ENCODE assay signal across 9 mouse cellular contexts in genomic region chr19:27395481-27395880, GRCm38 (mm10). TPM values are rescaled to one million over a fixed set of nuclear protein-coding genes. Genes with fewer than 3 reads are reported as not detected.
DNase-seq lines count a peak whose midpoint lies in the region; ATAC-seq and TF ChIP-seq lines count a peak whose summit lies in the region.
"Had no signal": no experiment of that assay in that cellular context is flagged by ENCODE, and none has a peak within 500 bp of the region (broad histone marks: within the 10 kb centered on the region; RNA-seq: fewer than 3 reads in every experiment).

No protein-coding gene starts in this region.

- DNase-seq in cerebellum, postnatal 10 days = peak; percentile 24 to 26
- no peak for DNase-seq in cerebellum, adult 2 months
- DNase-seq in lung, embryonic 14.5 days = peak; percentile 12
- no peak for DNase-seq in lung, postnatal 14 days
- no peak for DNase-seq in midbrain, postnatal 0 days (ENCODE audit: low spot score)
- DNase-seq in gastrocnemius, postnatal 4 days (ENCODE audit: low spot score in 2 of 2) = no peak

- no peak overlapping the region for H3K27ac ChIP-seq in cerebellum, adult 2 months (ENCODE audit: insufficient read depth, low read length)
- no peak overlapping the region for H3K27ac ChIP-seq in lung, embryonic 14.5 days (ENCODE audit: low read depth)
- no peak overlapping the region for H3K27ac ChIP-seq in kidney, embryonic 14.5 days (ENCODE audit: low read depth, low read length)
- H3K27ac ChIP-seq in midbrain, postnatal 0 days (ENCODE audit: low read depth, low read length) = no peak overlapping the region
- H3K27ac ChIP-seq: neural tube, embryonic 15.5 days had no signal

- no peak; the same call in 1 of the 2 replicates for ATAC-seq in lung, embryonic 14.5 days (ENCODE audit: insufficient read depth)
- 0 out of 2 replicates have a peak, but pooled peaks have one; percentile 16 for ATAC-seq in kidney, embryonic 14.5 days (ENCODE audit: low FRiP score, low TSS enrichment)
- no peak for ATAC-seq in midbrain, postnatal 0 days (ENCODE audit: low FRiP score)
- ATAC-seq in erythroid progenitor cell, adult 5-6 weeks (replicated peaks; ENCODE audit: low FRiP score, poor library complexity, severe bottlenecking) = no peak

- no peak overlapping the region for H3K4me2 ChIP-seq in lung, embryonic 14.5 days
- no peak overlapping the region for H3K4me2 ChIP-seq in kidney, embryonic 14.5 days (replicated peaks; ENCODE audit: low read depth, low read length)
- H3K4me2 ChIP-seq in midbrain, postnatal 0 days (ENCODE audit: low read depth, low read length, poor library complexity, severe bottlenecking) = no peak overlapping the region
- H3K4me2 ChIP-seq: neural tube, embryonic 15.5 days had no signal

- 86% methylated on average over 8 of the region's 8 CpGs for WGBS in cerebellum, adult 2 months
- WGBS in lung, embryonic 14.5 days = 86% methylated on average over 8 of the region's 8 CpGs
- 85% methylated on average over 8 of the region's 8 CpGs for WGBS in kidney, embryonic 14.5 days
- 92% methylated on average over 8 of the region's 8 CpGs for WGBS in midbrain, postnatal 0 days

- H3K9ac ChIP-seq in lung, embryonic 14.5 days = no peak overlapping the region
- H3K9ac ChIP-seq in kidney, embryonic 14.5 days (ENCODE audit: low read depth, low read length) = no peak overlapping the region
- H3K9ac ChIP-seq in midbrain, postnatal 0 days (replicated peaks; ENCODE audit: low read length, poor library complexity, severe bottlenecking) = no peak overlapping the region
- H3K9ac ChIP-seq: neural tube, embryonic 15.5 days had no signal

- H3K36me3 ChIP-seq in lung, embryonic 14.5 days (ENCODE audit: insufficient read depth) = peaks cover 83% of the 10 kb centered on the region
- H3K36me3 ChIP-seq in kidney, embryonic 14.5 days (ENCODE audit: control insufficient read depth, insufficient read depth, low read length) = peaks cover 71% of the 10 kb centered on the region
- peaks cover 31% of the 10 kb centered on the region for H3K36me3 ChIP-seq in midbrain, postnatal 0 days (ENCODE audit: insufficient read depth, low read length)

- H3K4me1 ChIP-seq in cerebellum, adult 2 months (ENCODE audit: control insufficient read depth, insufficient read depth, low read length) = no peaks in the 10 kb centered on the region
- no peaks in the 10 kb centered on the region for H3K4me1 ChIP-seq in lung, embryonic 14.5 days (ENCODE audit: insufficient read depth)
- H3K4me1 ChIP-seq in kidney, embryonic 14.5 days (ENCODE audit: control insufficient read depth, insufficient read depth, low read length) = 0 out of 2 replicates have a peak, but pooled peaks cover 4% of the 10 kb centered on the region
- no peaks in the 10 kb centered on the region for H3K4me1 ChIP-seq in midbrain, postnatal 0 days (ENCODE audit: insufficient read depth, low read length)

- H3K9me3 ChIP-seq in lung, embryonic 14.5 days (ENCODE audit: low read depth, low read length) = no peaks in the 10 kb centered on the region
- no peaks in the 10 kb centered on the region for H3K9me3 ChIP-seq in kidney, embryonic 14.5 days (ENCODE audit: control insufficient read depth, low read length)
- no peaks in the 10 kb centered on the region for H3K9me3 ChIP-seq in midbrain, postnatal 0 days (ENCODE audit: low read length)
- H3K9me3 ChIP-seq: neural tube, embryonic 15.5 days had no signal

- no peak for TF ChIP-seq CTCF in cerebellum, adult 2 months (IDR thresholded peaks at IDR 0.05; ENCODE audit: borderline replicate concordance, insufficient read depth, low read depth, low read length)
- TF ChIP-seq CTCF in lung, embryonic 14.5 days (IDR thresholded peaks at IDR 0.05; ENCODE audit: low read depth) = peak; percentile 54
- TF ChIP-seq CTCF in midbrain, postnatal 0 days (IDR thresholded peaks at IDR 0.05) = peak; percentile 49

- no peaks in the 10 kb centered on the region for H3K27me3 ChIP-seq in cerebellum, adult 2 months (ENCODE audit: control insufficient read depth, insufficient read depth, low read length)
- H3K27me3 ChIP-seq in lung, embryonic 14.5 days (ENCODE audit: insufficient read depth, low read length) = no peaks in the 10 kb centered on the region
- H3K27me3 ChIP-seq in kidney, embryonic 14.5 days (ENCODE audit: control insufficient read depth, insufficient read depth, low read length) = no peaks in the 10 kb centered on the region
- no peaks in the 10 kb centered on the region for H3K27me3 ChIP-seq in midbrain, postnatal 0 days (ENCODE audit: insufficient read depth, low read length)
- H3K27me3 ChIP-seq: neural tube, embryonic 15.5 days had no signal

- TF ChIP-seq POLR2A in cerebellum, adult 2 months (IDR thresholded peaks at IDR 0.05; ENCODE audit: borderline replicate concordance, insufficient read depth, low read length) = no peak

- no peak overlapping the region for H3K4me3 ChIP-seq in cerebellum, adult 2 months (replicated peaks; ENCODE audit: insufficient read depth, low read depth, low read length)
- H3K4me3 ChIP-seq in lung, embryonic 14.5 days (ENCODE audit: low read depth, low read length) = no peak overlapping the region
- no peak overlapping the region for H3K4me3 ChIP-seq in kidney, embryonic 14.5 days (ENCODE audit: low read length)
- H3K4me3 ChIP-seq in midbrain, postnatal 0 days (ENCODE audit: low read depth, low read length) = no peak overlapping the region
- H3K4me3 ChIP-seq: neural tube, embryonic 15.5 days had no signal

RNA-seq across cellular contexts. Expression of gene Pum3, which starts 34.1 kb away (rescaled TPM):
- 24.5 and 25.2 TPM in 2 replicates for polyA plus RNA-seq in cerebellum, adult 2 months (2012; rRNA removed)
- 83.2 and 87.0 TPM in 2 replicates for polyA plus RNA-seq in lung, embryonic 14.5 days (2014; fragmentation: Nextera tagmentation; extraction: Ambion mirVana)
- polyA plus RNA-seq in kidney, embryonic 14.5 days (2014; fragmentation: Nextera tagmentation; extraction: Ambion mirVana) = 85.8 and 96.5 TPM in 2 replicates
- 19.8 and 24.8 TPM in 2 replicates for total RNA-seq in midbrain, postnatal 0 days (2014; rRNA removed)
- polyA plus RNA-seq in midbrain, postnatal 0 days (2015; fragmentation: Nextera tagmentation; extraction: Ambion mirVana) = 44.1 and 56.9 TPM in 2 replicates
- 31.9 and 42.9 TPM in 2 replicates for total RNA-seq in erythroid progenitor cell, adult 5-6 weeks (2015; ENCODE audit: low replicate concordance)
- 23.4 and 57.8 TPM in 2 replicates for total RNA-seq in erythroid progenitor cell, adult 5-6 weeks (2017; ENCODE audit: low replicate concordance)
- total RNA-seq in gastrocnemius, postnatal 4 days (2021) = 10 to 100 TPM; 41.5 to 52.9 TPM

Comparison
In these comparisons a context has a peak if more than half of its experiments do, and no peak if none do; other contexts are left out.
1. DNase-seq: peak in cerebellum, postnatal 10 days (2 of 2) and lung, embryonic 14.5 days (single experiment); none in cerebellum, adult 2 months (0 of 2), lung, postnatal 14 days (single experiment), midbrain, postnatal 0 days (single experiment) and gastrocnemius, postnatal 4 days (0 of 2).